Mouse (Mus musculus): ENCODE data around the gene Agbl4. TPM values are rescaled to one million over a fixed set of nuclear protein-coding genes. Genes with fewer than 3 reads are reported as not detected.

Gene Agbl4
- polyA plus RNA-seq, 2 experiments: 0.17 to 0.21 TPM

DNA sequence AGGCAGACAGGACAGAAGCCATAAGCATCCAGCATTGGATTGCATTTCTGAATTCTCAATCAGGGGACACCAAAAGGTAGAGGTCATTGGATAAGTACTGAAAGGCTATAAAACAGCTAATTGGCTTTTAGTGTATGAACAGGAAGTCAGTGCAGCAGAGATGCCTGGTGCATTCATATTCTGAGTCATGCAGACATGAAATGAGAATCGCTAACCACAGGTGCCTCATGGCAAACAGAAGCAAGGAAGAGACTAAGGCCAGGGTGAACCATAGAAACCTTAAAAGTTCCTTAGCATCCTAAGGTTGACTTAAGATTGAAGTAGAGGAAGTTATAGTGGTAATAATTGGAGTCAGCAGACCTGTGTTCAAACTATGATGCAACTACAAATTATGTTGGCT, 687.9 kb downstream of the Agbl4 start:
- Histone ChIP-seq H3K27me3 (ENCODE audit: control insufficient read depth, insufficient read depth, low read length) (no peaks in the 10 kb centered on the region), H3K36me3 (ENCODE audit: control insufficient read depth, insufficient read depth, low read length) (no peaks in the 10 kb centered on the region), H3K9me3 (ENCODE audit: control insufficient read depth, low read length) (no peaks in the 10 kb centered on the region), H3K9ac (ENCODE audit: low read depth, low read length, severe bottlenecking) (no peak overlapping the region), H3K4me1 (ENCODE audit: control insufficient read depth, insufficient read depth, low read length) (no peaks in the 10 kb centered on the region), H3K4me2 (replicated peaks; ENCODE audit: low read depth, low read length, severe bottlenecking) (no peak overlapping the region), H3K4me3 (replicated peaks; ENCODE audit: low read length) (no peak overlapping the region), H3K27ac (replicated peaks; ENCODE audit: low read depth, low read length) (no peak overlapping the region)
- no peak for DNase-seq (ENCODE audit: low spot score)
- ATAC-seq (ENCODE audit: low FRiP score, low read depth): no peak
- 93% methylated on average over 1 of the region's 1 CpGs for WGBS
- no peak for TF ChIP-seq POLR2A (IDR thresholded peaks at IDR 0.05; ENCODE audit: borderline replicate concordance, extremely low read depth, insufficient read depth, insufficient read length)

GRCm38 (mm10) chr4:111136217-111137147, 739.0 kb downstream of the Agbl4 start:
- 52% methylated on average over 3 of the region's 3 CpGs for WGBS
- no peaks in the 10 kb centered on the region for H3K27me3 ChIP-seq (ENCODE audit: control insufficient read depth, insufficient read depth, low read length)
- H3K4me3 ChIP-seq (replicated peaks; ENCODE audit: low read length): no peak overlapping the region
- no peaks in the 10 kb centered on the region for H3K4me1 ChIP-seq (ENCODE audit: control insufficient read depth, insufficient read depth, low read length)
- no peaks in the 10 kb centered on the region for H3K9me3 ChIP-seq (ENCODE audit: control insufficient read depth, low read length)
- ATAC-seq (ENCODE audit: low FRiP score, low read depth) (no peak), DNase-seq (ENCODE audit: low spot score) (no peak)
- no peaks in the 10 kb centered on the region for H3K36me3 ChIP-seq (ENCODE audit: control insufficient read depth, insufficient read depth, low read length)
- no peak overlapping the region for H3K4me2 ChIP-seq (replicated peaks; ENCODE audit: low read depth, low read length, severe bottlenecking)
- no peak overlapping the region for H3K27ac ChIP-seq (replicated peaks; ENCODE audit: low read depth, low read length)
- H3K9ac ChIP-seq (ENCODE audit: low read depth, low read length, severe bottlenecking): no peak overlapping the region
- no peak for TF ChIP-seq POLR2A (IDR thresholded peaks at IDR 0.05; ENCODE audit: borderline replicate concordance, extremely low read depth, insufficient read depth, insufficient read length)

GRCm38 (mm10) chr4:111147748-111148147, 750.3 kb downstream of the Agbl4 start:
- Histone ChIP-seq H3K27me3 (ENCODE audit: control insufficient read depth, insufficient read depth, low read length) (no peaks in the 10 kb centered on the region), H3K9me3 (ENCODE audit: control insufficient read depth, low read length) (no peaks in the 10 kb centered on the region), H3K27ac (replicated peaks; ENCODE audit: low read depth, low read length) (no peak overlapping the region), H3K9ac (ENCODE audit: low read depth, low read length, severe bottlenecking) (no peak overlapping the region), H3K4me1 (ENCODE audit: control insufficient read depth, insufficient read depth, low read length) (no peaks in the 10 kb centered on the region), H3K4me3 (replicated peaks; ENCODE audit: low read length) (no peak overlapping the region), H3K36me3 (ENCODE audit: control insufficient read depth, insufficient read depth, low read length) (no peaks in the 10 kb centered on the region), H3K4me2 (replicated peaks; ENCODE audit: low read depth, low read length, severe bottlenecking) (no peak overlapping the region)
- ATAC-seq (ENCODE audit: low FRiP score, low read depth): no peak
- TF ChIP-seq POLR2A (IDR thresholded peaks at IDR 0.05; ENCODE audit: borderline replicate concordance, extremely low read depth, insufficient read depth, insufficient read length): no peak
- WGBS: 81% methylated on average over 1 of the region's 1 CpGs
- DNase-seq (ENCODE audit: low spot score): no peak

- H3K9me3 ChIP-seq (ENCODE audit: control insufficient read depth, low read length): no peaks in the 10 kb centered on the region
- H3K4me2 ChIP-seq (replicated peaks; ENCODE audit: low read depth, low read length, severe bottlenecking): no peak overlapping the region
- no peak for ATAC-seq (ENCODE audit: low FRiP score, low read depth)
- H3K4me1 ChIP-seq (ENCODE audit: control insufficient read depth, insufficient read depth, low read length): no peaks in the 10 kb centered on the region
- no peak overlapping the region for H3K27ac ChIP-seq (replicated peaks; ENCODE audit: low read depth, low read length)
- 57% methylated on average over 1 of the region's 1 CpGs for WGBS
- no peak overlapping the region for H3K4me3 ChIP-seq (replicated peaks; ENCODE audit: low read length)
- no peaks in the 10 kb centered on the region for H3K36me3 ChIP-seq (ENCODE audit: control insufficient read depth, insufficient read depth, low read length)
- no peak for TF ChIP-seq POLR2A (IDR thresholded peaks at IDR 0.05; ENCODE audit: borderline replicate concordance, extremely low read depth, insufficient read depth, insufficient read length)
- no peaks in the 10 kb centered on the region for H3K27me3 ChIP-seq (ENCODE audit: control insufficient read depth, insufficient read depth, low read length)
- no peak overlapping the region for H3K9ac ChIP-seq (ENCODE audit: low read depth, low read length, severe bottlenecking)
- DNase-seq (ENCODE audit: low spot score): no peak
These were observed 758.4 kb downstream of the Agbl4 start for GRCm38 (mm10) chr4:111155859-111156258.

DNA sequence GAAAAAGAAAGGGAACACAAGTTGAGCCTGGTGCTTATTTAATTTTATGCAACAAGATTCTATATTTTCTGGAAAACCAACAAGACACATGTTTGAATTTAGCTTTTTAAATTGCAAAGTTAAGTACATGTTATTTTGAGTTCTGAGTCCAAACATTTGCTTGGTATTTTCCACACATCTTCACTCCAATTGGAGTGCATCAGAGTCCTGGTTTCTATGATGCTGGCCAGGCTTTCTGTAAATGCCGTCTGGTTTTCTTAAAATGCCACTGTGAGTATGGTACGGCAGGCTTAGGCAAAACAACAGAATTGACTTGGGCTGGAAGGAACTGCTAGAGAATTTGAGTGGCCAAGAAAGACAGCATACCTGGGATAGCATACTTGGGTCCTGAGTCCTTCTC, 784.0 kb downstream of the Agbl4 start:
- Histone ChIP-seq H3K27me3 (ENCODE audit: control insufficient read depth, insufficient read depth, low read length) (no peaks in the 10 kb centered on the region), H3K4me3 (replicated peaks; ENCODE audit: low read length) (no peak overlapping the region), H3K9ac (ENCODE audit: low read depth, low read length, severe bottlenecking) (no peak overlapping the region), H3K36me3 (ENCODE audit: control insufficient read depth, insufficient read depth, low read length) (no peaks in the 10 kb centered on the region), H3K4me1 (ENCODE audit: control insufficient read depth, insufficient read depth, low read length) (no peaks in the 10 kb centered on the region), H3K4me2 (replicated peaks; ENCODE audit: low read depth, low read length, severe bottlenecking) (no peak overlapping the region), H3K9me3 (ENCODE audit: control insufficient read depth, low read length) (no peaks in the 10 kb centered on the region), H3K27ac (replicated peaks; ENCODE audit: low read depth, low read length) (no peak overlapping the region)
- DNase-seq (ENCODE audit: low spot score) (no peak), ATAC-seq (ENCODE audit: low FRiP score, low read depth) (no peak)
- TF ChIP-seq POLR2A (IDR thresholded peaks at IDR 0.05; ENCODE audit: borderline replicate concordance, extremely low read depth, insufficient read depth, insufficient read length): no peak
- WGBS: 82% methylated on average over 2 of the region's 2 CpGs
